Mouse (Mus musculus): ENCODE measurements around the gene Ceacam15.

Gene Ceacam15

DNA sequence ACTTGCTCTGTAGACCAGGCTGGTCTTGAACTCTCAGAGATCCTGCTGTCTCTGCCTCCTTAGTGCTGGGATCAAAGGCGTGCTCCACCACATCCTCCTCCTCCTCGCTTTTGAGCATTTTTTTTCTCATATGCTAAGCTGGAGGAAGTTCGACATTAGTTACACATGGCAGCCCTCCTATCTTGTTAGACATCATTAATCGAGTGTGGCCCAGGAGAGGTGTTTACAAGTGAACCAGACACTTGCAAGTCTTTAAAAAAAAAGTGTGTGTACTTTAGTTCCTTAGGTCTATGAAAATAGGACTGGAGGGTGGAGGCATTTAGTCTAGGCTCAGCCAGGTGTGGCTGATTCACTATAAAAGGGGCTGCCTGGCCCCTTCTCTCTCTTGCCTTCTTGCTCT is 44.5 kb downstream of the Ceacam15 start:
- DNase-seq (ENCODE audit: extremely low spot score, low read depth, low spot score): no peak

- no peak for DNase-seq (ENCODE audit: extremely low spot score, low read depth, low spot score)
Measured at GRCm38 (mm10) chr7:16629598-16630296, 45.8 kb downstream of the Ceacam15 start.

DNA sequence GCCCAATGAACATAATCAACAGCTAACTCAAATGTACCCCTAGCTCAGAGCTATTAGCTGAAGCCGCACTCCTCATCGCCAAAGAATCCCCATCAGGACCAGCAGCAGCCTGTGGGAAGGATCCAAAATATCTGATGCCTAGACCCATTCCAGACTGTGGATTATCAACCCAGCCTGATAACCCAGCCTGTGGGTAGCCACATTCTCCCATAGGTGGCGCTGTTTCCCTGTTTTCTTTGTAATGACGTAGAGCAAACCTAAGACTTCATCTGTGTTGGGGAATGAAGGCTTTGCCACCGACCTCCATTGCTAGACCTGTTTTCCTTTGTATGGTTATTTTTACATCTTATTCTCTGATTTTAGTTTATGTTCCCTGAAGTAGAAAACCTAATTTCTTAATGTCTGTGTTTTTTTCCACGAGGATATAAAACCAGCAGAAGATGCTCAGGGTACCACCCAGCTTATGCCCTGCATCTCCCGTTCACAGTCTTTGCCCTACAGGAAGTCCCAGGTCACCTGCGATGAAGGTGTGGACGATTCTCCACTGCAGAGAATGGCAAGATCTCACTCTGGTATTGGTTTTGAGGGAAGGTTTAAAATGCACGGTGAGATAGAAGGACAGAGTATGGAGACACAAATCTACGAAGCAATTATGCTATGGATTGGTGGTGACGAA is 47.3 kb downstream of the Ceacam15 start:
- peak; percentile 68 for DNase-seq (ENCODE audit: extremely low spot score, low read depth, low spot score)

DNA sequence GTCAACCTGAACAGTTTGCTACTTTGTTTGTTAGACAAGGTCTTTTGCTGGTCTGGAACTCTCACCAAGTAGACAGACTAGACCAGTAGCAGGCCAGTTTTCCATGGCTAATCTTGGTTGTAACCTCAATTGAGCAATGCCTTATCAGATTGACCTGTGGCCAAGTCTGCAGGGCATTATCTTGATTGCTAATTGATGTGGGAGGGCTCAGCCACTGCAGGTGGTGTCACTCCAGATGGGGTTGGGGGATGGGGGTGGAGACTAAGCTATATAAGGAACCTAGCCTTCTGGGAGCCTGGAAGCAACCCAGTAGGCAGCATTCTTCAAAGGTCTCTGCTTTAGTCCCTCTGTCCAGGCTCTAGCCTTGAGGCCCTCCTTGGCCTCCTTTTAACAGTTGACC is 51.8 kb downstream of the Ceacam15 start:
- DNase-seq (ENCODE audit: extremely low spot score, low read depth, low spot score): no peak

GRCm38 (mm10) chr7:16623131-16623530 is 52.4 kb downstream of the Ceacam15 start:
- DNase-seq (ENCODE audit: extremely low spot score, low read depth, low spot score): no peak

All from hindlimb bud, embryonic 11.5 days (tissue).